Mouse (Mus musculus) MEL-GATA-1-ER (cell line): ENCODE results near the gene Tbx4.

Source experiments
- DNase-seq: peaks from one replicate; pipeline ENCODE4 v3.0.0-alpha.2; 2012; ENCODE audit warnings: low read depth; ENCODE audit errors: extremely low read depth

Gene Tbx4

GRCm38 (mm10) chr11:85885665-85886428, at the start of gene Tbx4:
Gene Tbx4 (plus strand): TSS chr11:85886422.
- DNase-seq: no peak

- DNase-seq: no peak
These were observed 49.5 kb upstream of the Tbx4 start for GRCm38 (mm10) chr11:85836523-85837290.

GRCm38 (mm10) chr11:85837291-85837647, 49.0 kb upstream of the Tbx4 start:
- no peak for DNase-seq

GRCm38 (mm10) chr11:85837648-85838423, 48.4 kb upstream of the Tbx4 start:
- DNase-seq: no peak

GRCm38 (mm10) chr11:85838424-85839257, 47.6 kb upstream of the Tbx4 start:
- DNase-seq: no peak

DNA sequence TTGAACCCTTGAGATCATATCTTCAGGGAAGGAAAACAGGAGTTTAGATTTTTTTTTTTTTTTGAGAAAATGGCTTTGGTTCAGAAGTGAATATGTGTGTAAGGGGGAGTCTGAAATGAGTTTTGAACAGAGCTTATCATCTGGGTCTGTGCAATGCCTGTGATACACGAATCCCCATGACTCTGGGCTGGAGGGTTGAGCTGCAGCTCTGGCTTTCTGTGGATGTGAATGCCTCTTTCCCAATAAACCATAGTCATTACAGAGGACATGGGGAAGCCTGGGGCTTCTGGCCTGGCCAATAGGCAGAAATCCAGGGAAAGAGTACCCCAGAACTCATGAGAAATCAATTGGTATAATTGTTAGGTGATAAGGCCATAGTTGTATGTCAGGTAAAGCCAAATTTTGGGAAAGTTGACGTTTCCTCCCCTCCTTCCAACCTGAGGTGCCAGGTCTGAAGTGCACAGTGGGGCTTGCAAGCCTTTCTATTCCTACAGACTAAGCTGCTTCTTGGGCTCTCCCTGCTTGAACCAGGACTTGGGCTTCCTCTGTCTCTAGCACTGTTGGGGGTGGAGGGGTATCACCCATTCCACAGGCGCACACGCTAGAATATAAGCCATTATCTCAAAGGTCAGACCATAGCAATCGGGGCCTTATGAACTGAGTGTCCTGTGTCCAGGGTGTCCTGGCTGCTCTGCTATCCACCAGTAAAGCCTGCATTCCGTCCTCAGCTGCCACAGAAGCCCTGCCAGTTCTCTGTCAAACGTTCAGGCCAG, 46.8 kb upstream of the Tbx4 start:
- no peak for DNase-seq

GRCm38 (mm10) chr11:85840031-85840802, 46.0 kb upstream of the Tbx4 start:
- DNase-seq: no peak

GRCm38 (mm10) chr11:85840803-85841145, 45.4 kb upstream of the Tbx4 start:
- no peak for DNase-seq

GRCm38 (mm10) chr11:85841211-85841681, 45.0 kb upstream of the Tbx4 start:
- peak; percentile 28 for DNase-seq

- DNase-seq: peak; percentile 27
These were observed 44.2 kb upstream of the Tbx4 start for GRCm38 (mm10) chr11:85841980-85842379.

- no peak for DNase-seq
These were observed 43.5 kb upstream of the Tbx4 start for GRCm38 (mm10) chr11:85842596-85843346.

- peak; percentile 65 for DNase-seq
These were observed 42.9 kb upstream of the Tbx4 start for GRCm38 (mm10) chr11:85843347-85843692.

GRCm38 (mm10) chr11:85844144-85844965, 41.9 kb upstream of the Tbx4 start:
- peak; percentile 56 for DNase-seq

DNA sequence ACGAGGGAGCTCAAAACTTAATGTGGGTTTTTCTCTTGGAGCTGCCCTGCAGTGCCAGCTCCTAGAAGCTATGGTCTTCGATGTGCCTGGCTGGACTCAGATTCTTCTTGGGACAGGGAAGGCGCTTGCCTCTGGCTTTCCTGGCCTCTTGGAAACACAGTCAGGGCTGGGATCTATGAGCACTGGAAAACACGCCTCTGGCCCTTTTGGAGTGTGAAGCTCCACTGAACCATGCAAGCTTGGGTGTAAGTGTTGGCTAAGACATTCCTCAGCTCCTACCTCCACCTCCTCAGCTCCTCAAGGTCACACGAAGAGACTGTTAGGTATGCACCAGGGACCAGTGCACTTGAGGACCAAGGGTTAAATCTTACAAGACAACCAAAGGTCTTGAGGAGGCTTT, 41.3 kb upstream of the Tbx4 start:
- no peak for DNase-seq

GRCm38 (mm10) chr11:85845921-85846320, 40.3 kb upstream of the Tbx4 start:
- no peak for DNase-seq

- DNase-seq: no peak
These were observed 39.7 kb upstream of the Tbx4 start for GRCm38 (mm10) chr11:85846509-85846908.

GRCm38 (mm10) chr11:85849037-85849436, 37.2 kb upstream of the Tbx4 start:
- peak; percentile 93 for DNase-seq

DNA sequence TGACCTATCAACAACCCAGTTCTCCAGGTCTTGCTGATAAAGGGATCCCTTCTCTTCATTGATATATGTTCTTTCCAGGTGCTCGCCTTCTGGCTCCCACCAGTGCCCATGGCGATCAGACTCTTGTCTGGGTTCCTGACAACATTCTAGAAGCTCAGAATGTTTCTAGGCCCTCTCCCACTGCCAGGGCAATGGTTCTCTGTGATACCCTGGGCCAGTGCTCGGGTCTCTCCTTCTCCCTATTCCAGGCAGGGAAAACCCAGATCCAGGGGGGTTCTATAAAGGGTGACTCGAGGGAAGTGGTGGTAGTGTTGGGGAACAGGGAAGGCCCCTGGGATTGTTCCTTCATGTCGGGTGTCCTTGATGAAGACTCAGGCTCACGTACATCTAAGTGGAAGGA, 36.0 kb upstream of the Tbx4 start, which contains the start of gene Gm11444:
TSS of gene Gm11444 (minus strand) at position 101 of the 400 bp plus-strand sequence.
- no peak for DNase-seq
